Mouse (Mus musculus): ENCODE measurements at regions not wholly inside any gene's neighbourhood (a gene's known extent, or its start where the extent isn't known, plus 50 kb on each side); places are given as distances from the start of the nearest gene placed in this dataset.
A peak's percentile ranks its signal among the peaks of the same experiment; 100 is the strongest.

DNA sequence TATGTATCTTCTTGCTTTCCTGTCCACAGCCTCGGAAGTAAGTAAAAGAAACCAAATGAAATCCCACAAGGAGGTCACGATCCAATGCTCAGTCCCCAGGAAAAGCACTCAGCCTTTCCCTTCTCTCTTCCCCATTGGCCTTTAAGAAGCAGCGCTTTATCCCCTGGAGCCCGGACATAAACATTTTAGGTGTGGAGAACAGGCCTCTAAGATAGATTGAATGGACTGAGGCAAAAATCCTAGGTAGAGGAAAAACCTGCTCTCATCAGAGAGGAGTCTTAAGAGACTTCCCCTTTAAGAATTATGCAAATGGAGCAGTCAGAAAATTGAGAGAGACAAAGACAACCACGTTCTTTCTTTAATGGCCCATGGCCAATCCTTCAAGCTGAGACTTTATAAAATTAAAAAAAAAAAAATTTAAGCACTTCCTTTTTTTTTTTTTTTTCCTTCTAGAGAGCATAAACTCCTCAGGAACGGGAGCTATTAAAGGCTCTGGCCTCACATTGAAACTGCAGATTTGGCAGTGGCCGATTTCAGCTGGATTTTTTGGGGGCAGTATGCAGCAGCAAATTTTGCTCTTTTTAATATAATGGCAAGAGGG lies 1020.5 kb downstream of the 9330182O14Rik start:
- peak; percentile 39 for ATAC-seq (ENCODE audit: low FRiP score)
- peak overlapping the region; percentile 52 for H3K4me2 ChIP-seq (ENCODE audit: low read depth, low read length, poor library complexity, severe bottlenecking)

DNA sequence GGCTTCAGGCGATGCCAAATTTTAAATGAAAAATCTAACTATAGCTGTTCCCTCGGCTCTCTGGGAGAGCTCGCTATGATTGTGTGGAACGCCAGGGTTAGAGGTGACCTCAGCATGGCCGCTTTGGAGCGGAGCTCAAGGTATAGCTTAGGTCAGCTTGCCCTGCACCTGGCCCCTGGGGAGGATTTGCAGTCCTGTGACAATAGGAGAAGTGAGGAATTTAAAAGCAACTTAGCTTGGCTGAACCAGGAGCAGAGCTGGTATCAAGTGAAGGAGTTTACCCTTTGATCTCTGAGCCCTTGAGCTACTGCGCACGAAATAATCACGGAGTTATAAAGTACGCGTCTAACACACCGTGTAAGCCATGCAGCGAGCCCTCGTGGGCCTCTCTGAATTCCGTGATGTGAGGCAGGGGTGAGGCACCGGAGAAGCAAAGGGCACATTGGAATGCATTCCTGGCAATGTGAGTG lies 1021.0 kb downstream of the 9330182O14Rik start:
- H3K9ac ChIP-seq (replicated peaks; ENCODE audit: low read length, poor library complexity, severe bottlenecking): peak overlapping the region; percentile 61
- H3K4me2 ChIP-seq (ENCODE audit: low read depth, low read length, poor library complexity, severe bottlenecking): peak overlapping the region; percentile 52
- WGBS: 4% methylated on average over 16 of the region's 16 CpGs
- H3K4me3 ChIP-seq (ENCODE audit: low read depth, low read length): peak overlapping the region; percentile 25
- peak; percentile 40 for DNase-seq (ENCODE audit: low spot score)
- peak; percentile 74 for ATAC-seq (ENCODE audit: low FRiP score)
- no peaks in the 10 kb centered on the region for H3K9me3 ChIP-seq (ENCODE audit: low read length)
- H3K27me3 ChIP-seq (ENCODE audit: insufficient read depth, low read length): no peaks in the 10 kb centered on the region
- peak overlapping the region; percentile 59 for H3K27ac ChIP-seq (ENCODE audit: low read depth, low read length)
- TF ChIP-seq CTCF (IDR thresholded peaks at IDR 0.05): no peak
- H3K4me1 ChIP-seq (ENCODE audit: insufficient read depth, low read length): peaks cover 12% of the 10 kb centered on the region; the same call in 1 of the 2 replicates
- no peaks in the 10 kb centered on the region for H3K36me3 ChIP-seq (ENCODE audit: insufficient read depth, low read length)

More for the DNA sequence above, 1020.5 kb downstream of the 9330182O14Rik start:
- Histone ChIP-seq H3K9me3 (ENCODE audit: low read length) (no peaks in the 10 kb centered on the region), H3K4me1 (ENCODE audit: insufficient read depth, low read length) (peaks cover 12% of the 10 kb centered on the region; the same call in 1 of the 2 replicates), H3K27ac (ENCODE audit: low read depth, low read length) (peak overlapping the region; percentile 59), H3K4me3 (ENCODE audit: low read depth, low read length) (peak overlapping the region; percentile 25), H3K27me3 (ENCODE audit: insufficient read depth, low read length) (no peaks in the 10 kb centered on the region), H3K9ac (replicated peaks; ENCODE audit: low read length, poor library complexity, severe bottlenecking) (peak overlapping the region; percentile 61), H3K36me3 (ENCODE audit: insufficient read depth, low read length) (no peaks in the 10 kb centered on the region)
- peak; percentile 55 for DNase-seq (ENCODE audit: low spot score)
- TF ChIP-seq CTCF (IDR thresholded peaks at IDR 0.05): no peak
- 11% methylated on average over 7 of the region's 7 CpGs for WGBS

DNA sequence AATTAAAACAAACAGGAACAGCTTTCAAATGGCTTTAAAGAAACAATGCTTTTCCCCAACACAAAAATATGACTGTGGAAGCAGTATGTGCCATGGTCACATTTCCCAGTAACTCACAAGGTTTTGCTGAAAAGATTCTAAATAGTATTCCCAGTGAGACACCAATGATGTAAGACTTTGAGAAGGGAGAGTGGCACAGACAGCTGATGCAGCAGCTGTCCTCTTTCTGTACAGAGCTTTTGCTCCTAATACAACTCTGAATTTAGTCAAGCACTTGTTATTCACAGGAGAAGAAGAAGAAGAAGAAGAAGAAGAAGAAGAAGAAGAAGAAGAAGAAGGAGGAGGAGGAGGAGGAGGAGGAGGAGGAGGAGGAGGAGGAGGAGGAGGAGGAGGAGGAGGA lies 1023.6 kb downstream of the 9330182O14Rik start:
- TF ChIP-seq CTCF (IDR thresholded peaks at IDR 0.05): no peak
- H3K27ac ChIP-seq (ENCODE audit: low read depth, low read length): no peak overlapping the region

DNA sequence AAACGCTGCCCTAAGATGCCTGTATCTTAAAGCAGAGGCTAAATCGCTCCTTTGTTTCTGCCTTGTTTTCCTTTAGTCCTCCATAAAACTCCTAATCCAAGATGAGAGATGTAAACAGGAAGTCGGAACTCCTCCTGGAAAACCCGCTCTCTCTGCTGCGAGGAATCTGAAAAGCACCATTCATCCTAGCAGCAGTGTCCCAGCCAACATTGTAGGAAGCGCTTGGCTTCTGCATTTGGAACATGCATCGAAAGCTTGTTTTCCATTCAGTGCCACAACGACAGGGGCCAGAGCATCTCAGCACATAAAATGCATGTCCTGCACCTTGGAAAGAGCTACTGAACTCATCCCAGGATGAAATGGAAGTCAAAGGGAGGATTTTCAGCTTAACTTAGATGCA lies 1028.1 kb downstream of the 9330182O14Rik start:
- Histone ChIP-seq H3K27ac (ENCODE audit: low read depth, low read length) (no peak overlapping the region), H3K27me3 (ENCODE audit: insufficient read depth, low read length) (no peaks in the 10 kb centered on the region), H3K9me3 (ENCODE audit: low read length) (no peaks in the 10 kb centered on the region), H3K4me1 (ENCODE audit: insufficient read depth, low read length) (no peaks in the 10 kb centered on the region), H3K36me3 (ENCODE audit: insufficient read depth, low read length) (no peaks in the 10 kb centered on the region), H3K9ac (replicated peaks; ENCODE audit: low read length, poor library complexity, severe bottlenecking) (no peak overlapping the region), H3K4me3 (ENCODE audit: low read depth, low read length) (no peak overlapping the region), H3K4me2 (ENCODE audit: low read depth, low read length, poor library complexity, severe bottlenecking) (peak overlapping the region; percentile 15)
- no peak for TF ChIP-seq CTCF (IDR thresholded peaks at IDR 0.05)
- no peak for ATAC-seq (ENCODE audit: low FRiP score)
- DNase-seq (ENCODE audit: low spot score): peak; percentile 53
- WGBS: 30% methylated on average over 8 of the region's 8 CpGs

More for the DNA sequence above, 1023.6 kb downstream of the 9330182O14Rik start:
- no peak overlapping the region for H3K9ac ChIP-seq (replicated peaks; ENCODE audit: low read length, poor library complexity, severe bottlenecking)
- H3K4me1 ChIP-seq (ENCODE audit: insufficient read depth, low read length): peaks cover 12% of the 10 kb centered on the region; the same call in 1 of the 2 replicates
- no peaks in the 10 kb centered on the region for H3K9me3 ChIP-seq (ENCODE audit: low read length)
- DNase-seq (ENCODE audit: low spot score) (no peak), ATAC-seq (ENCODE audit: low FRiP score) (no peak)
- H3K4me2 ChIP-seq (ENCODE audit: low read depth, low read length, poor library complexity, severe bottlenecking): no peak overlapping the region
- H3K36me3 ChIP-seq (ENCODE audit: insufficient read depth, low read length): no peaks in the 10 kb centered on the region
- H3K27me3 ChIP-seq (ENCODE audit: insufficient read depth, low read length): no peaks in the 10 kb centered on the region
- no peak overlapping the region for H3K4me3 ChIP-seq (ENCODE audit: low read depth, low read length)

DNA sequence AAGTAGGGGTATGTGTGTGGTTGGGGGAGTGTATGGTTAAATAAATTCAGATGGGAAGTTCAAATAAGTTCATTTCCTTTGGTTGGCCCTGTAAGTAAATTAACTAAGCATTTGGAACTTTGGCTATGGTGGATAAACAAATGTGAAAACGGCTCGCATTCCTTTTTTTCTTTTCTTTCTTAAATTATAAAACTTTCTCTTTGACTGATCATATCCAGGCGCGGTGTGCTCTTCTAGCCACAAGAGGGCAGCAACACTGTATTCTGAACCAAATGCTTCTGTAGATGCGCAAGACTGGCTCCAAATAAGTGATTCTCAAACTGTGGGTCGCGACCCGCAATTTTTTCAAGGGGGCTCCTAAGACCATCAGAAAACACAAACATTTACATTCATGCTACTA lies 1028.6 kb downstream of the 9330182O14Rik start:
- peak; percentile 79 for DNase-seq (ENCODE audit: low spot score)
- Histone ChIP-seq H3K27me3 (ENCODE audit: insufficient read depth, low read length) (no peaks in the 10 kb centered on the region), H3K4me3 (ENCODE audit: low read depth, low read length) (no peak overlapping the region), H3K36me3 (ENCODE audit: insufficient read depth, low read length) (no peaks in the 10 kb centered on the region), H3K4me2 (ENCODE audit: low read depth, low read length, poor library complexity, severe bottlenecking) (no peak overlapping the region; the same call in 1 of the 2 replicates), H3K4me1 (ENCODE audit: insufficient read depth, low read length) (no peaks in the 10 kb centered on the region), H3K9ac (replicated peaks; ENCODE audit: low read length, poor library complexity, severe bottlenecking) (no peak overlapping the region), H3K27ac (ENCODE audit: low read depth, low read length) (no peak overlapping the region), H3K9me3 (ENCODE audit: low read length) (no peaks in the 10 kb centered on the region)
- peak; percentile 92 for TF ChIP-seq CTCF (IDR thresholded peaks at IDR 0.05)
- peak; percentile 62; the same call in 1 of the 2 replicates for ATAC-seq (ENCODE audit: low FRiP score)
- 2% methylated on average over 8 of the region's 8 CpGs for WGBS

DNA sequence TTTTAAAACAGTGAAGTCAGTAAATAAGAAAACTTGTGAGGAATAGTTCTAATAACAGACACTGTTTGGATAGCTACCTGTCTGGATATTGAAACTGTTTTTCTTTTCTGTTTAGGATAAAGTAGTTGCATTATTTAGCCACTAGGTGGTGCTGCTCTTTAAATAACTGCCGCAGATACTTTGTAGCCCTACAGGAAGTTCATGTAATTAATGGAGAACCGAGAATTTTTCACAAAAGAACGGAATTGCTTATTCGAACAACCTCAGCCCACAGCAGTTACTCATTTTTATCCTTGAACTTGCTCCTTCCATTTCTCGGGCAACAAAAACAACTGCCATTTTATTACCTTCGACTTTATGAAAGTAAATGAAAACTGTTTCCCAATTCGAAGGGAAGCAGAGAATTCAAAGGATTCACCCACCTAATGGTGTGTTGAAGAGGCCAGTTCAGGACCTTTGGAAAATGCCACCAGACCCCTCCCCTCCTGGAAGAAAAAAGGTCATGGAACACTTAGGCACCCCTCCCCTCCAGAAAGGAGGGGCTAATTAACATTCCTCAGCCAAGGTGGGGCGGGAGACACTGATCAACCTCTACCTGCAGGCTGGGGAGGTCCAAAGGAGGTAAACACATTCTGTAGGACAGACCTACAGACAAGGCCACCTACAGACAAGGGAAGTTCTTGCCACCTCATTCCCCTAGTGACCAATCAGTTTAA lies 1029.6 kb downstream of the 9330182O14Rik start:
- no peaks in the 10 kb centered on the region for H3K9me3 ChIP-seq (ENCODE audit: low read length)
- peak overlapping the region; percentile 18; the same call in 1 of the 2 replicates for H3K4me3 ChIP-seq (ENCODE audit: low read depth, low read length)
- no peaks in the 10 kb centered on the region for H3K4me1 ChIP-seq (ENCODE audit: insufficient read depth, low read length)

More for the DNA sequence above, 1029.6 kb downstream of the 9330182O14Rik start:
- DNase-seq (ENCODE audit: low spot score) (peak; percentile 89), ATAC-seq (ENCODE audit: low FRiP score) (peak; percentile 82)
- Histone ChIP-seq H3K4me2 (ENCODE audit: low read depth, low read length, poor library complexity, severe bottlenecking) (peak overlapping the region; percentile 44), H3K27me3 (ENCODE audit: insufficient read depth, low read length) (no peaks in the 10 kb centered on the region), H3K27ac (ENCODE audit: low read depth, low read length) (no peak overlapping the region), H3K9ac (replicated peaks; ENCODE audit: low read length, poor library complexity, severe bottlenecking) (0 out of 2 replicates have a peak overlapping the region, but pooled peaks have one; percentile 13), H3K36me3 (ENCODE audit: insufficient read depth, low read length) (no peaks in the 10 kb centered on the region)
- TF ChIP-seq CTCF (IDR thresholded peaks at IDR 0.05): peak; percentile 92
- 20% methylated on average over 8 of the region's 8 CpGs for WGBS
